Mouse (Mus musculus): Measurements from ENCODE around the gene Trim71. TPM values are rescaled to one million over a fixed set of nuclear protein-coding genes. Genes with fewer than 3 reads are reported as not detected.

Gene Trim71
- polyA plus RNA-seq, 1 experiment: 0.01 TPM

GRCm38 (mm10) chr9:114536628-114537027, 27.5 kb downstream of the Trim71 start:
- Histone ChIP-seq H3K79me3 (ENCODE audit: low read depth) (no peaks in the 10 kb centered on the region), H3K4me3 (ENCODE audit: insufficient read depth, poor library complexity, severe bottlenecking) (no peak overlapping the region), H3K36me3 (ENCODE audit: control insufficient read depth, insufficient read depth) (no peaks in the 10 kb centered on the region), H3K27me3 (ENCODE audit: control insufficient read depth, insufficient read depth, insufficient read length) (no peaks in the 10 kb centered on the region), H3K79me2 (ENCODE audit: control insufficient read depth, insufficient read depth) (no peaks in the 10 kb centered on the region), H3ac (ENCODE audit: control insufficient read depth, insufficient read length, low read depth) (no peak overlapping the region)
- TF ChIP-seq FOSL1 (IDR thresholded peaks at IDR 0.05; ENCODE audit: insufficient read depth, low read length, poor library complexity, severe bottlenecking) (no peak), MYOD1 (IDR thresholded peaks at IDR 0.05; ENCODE audit: control insufficient read depth, insufficient read length, low read depth) (no peak), MYOG (IDR thresholded peaks at IDR 0.05; ENCODE audit: control insufficient read depth, extremely low read depth, insufficient read length) (no peak)

GRCm38 (mm10) chr9:114534747-114535517, 29.2 kb downstream of the Trim71 start:
- TF ChIP-seq USF1 (IDR thresholded peaks at IDR 0.05; ENCODE audit: low read depth) (no peak), MAX (IDR thresholded peaks at IDR 0.05) (no peak), MYOG (IDR thresholded peaks at IDR 0.05; ENCODE audit: control insufficient read depth, extremely low read depth, insufficient read length) (no peak), CTCF (IDR thresholded peaks at IDR 0.05; ENCODE audit: control insufficient read depth, insufficient read depth, insufficient read length) (no peak), CEBPB (IDR thresholded peaks at IDR 0.05; ENCODE audit: low read depth) (no peak), MYOD1 (IDR thresholded peaks at IDR 0.05; ENCODE audit: control insufficient read depth, insufficient read length, low read depth) (no peak), FOSL1 (IDR thresholded peaks at IDR 0.05; ENCODE audit: insufficient read depth, low read length, poor library complexity, severe bottlenecking) (no peak)
- Histone ChIP-seq H3K36me3 (ENCODE audit: control insufficient read depth, insufficient read depth) (no peaks in the 10 kb centered on the region), H3K79me3 (ENCODE audit: low read depth) (no peaks in the 10 kb centered on the region), H3K79me2 (ENCODE audit: control insufficient read depth, insufficient read depth) (no peaks in the 10 kb centered on the region), H3K27me3 (ENCODE audit: control insufficient read depth, insufficient read depth, insufficient read length) (no peaks in the 10 kb centered on the region), H3K4me3 (ENCODE audit: insufficient read depth, poor library complexity, severe bottlenecking) (no peak overlapping the region), H3ac (ENCODE audit: control insufficient read depth, insufficient read length, low read depth) (no peak overlapping the region)

GRCm38 (mm10) chr9:114533848-114534247, 30.3 kb downstream of the Trim71 start:
- Histone ChIP-seq H3ac (ENCODE audit: control insufficient read depth, insufficient read length, low read depth) (no peak overlapping the region), H3K79me3 (ENCODE audit: low read depth) (no peaks in the 10 kb centered on the region), H3K79me2 (ENCODE audit: control insufficient read depth, insufficient read depth) (no peaks in the 10 kb centered on the region), H3K27me3 (ENCODE audit: control insufficient read depth, insufficient read depth, insufficient read length) (no peaks in the 10 kb centered on the region), H3K36me3 (ENCODE audit: control insufficient read depth, insufficient read depth) (no peaks in the 10 kb centered on the region), H3K4me3 (ENCODE audit: insufficient read depth, poor library complexity, severe bottlenecking) (no peak overlapping the region)
- TF ChIP-seq CTCF (IDR thresholded peaks at IDR 0.05; ENCODE audit: control insufficient read depth, insufficient read depth, insufficient read length): no peak
- TF ChIP-seq CEBPB (IDR thresholded peaks at IDR 0.05; ENCODE audit: low read depth): no peak
- no peak for TF ChIP-seq MAX (IDR thresholded peaks at IDR 0.05)
- no peak for TF ChIP-seq USF1 (IDR thresholded peaks at IDR 0.05; ENCODE audit: low read depth)
- no peak for TF ChIP-seq MYOD1 (IDR thresholded peaks at IDR 0.05; ENCODE audit: control insufficient read depth, insufficient read length, low read depth)
- TF ChIP-seq FOSL1 (IDR thresholded peaks at IDR 0.05; ENCODE audit: insufficient read depth, low read length, poor library complexity, severe bottlenecking): no peak
- TF ChIP-seq MYOG (IDR thresholded peaks at IDR 0.05; ENCODE audit: control insufficient read depth, extremely low read depth, insufficient read length): no peak

- TF ChIP-seq CTCF (IDR thresholded peaks at IDR 0.05; ENCODE audit: control insufficient read depth, insufficient read depth, insufficient read length): no peak
- TF ChIP-seq MYOG (IDR thresholded peaks at IDR 0.05; ENCODE audit: control insufficient read depth, extremely low read depth, insufficient read length): no peak
- no peak for TF ChIP-seq FOSL1 (IDR thresholded peaks at IDR 0.05; ENCODE audit: insufficient read depth, low read length, poor library complexity, severe bottlenecking)
- TF ChIP-seq USF1 (IDR thresholded peaks at IDR 0.05; ENCODE audit: low read depth): no peak
- no peak for TF ChIP-seq MAX (IDR thresholded peaks at IDR 0.05)
- no peak for TF ChIP-seq MYOD1 (IDR thresholded peaks at IDR 0.05; ENCODE audit: control insufficient read depth, insufficient read length, low read depth)
- no peak for TF ChIP-seq CEBPB (IDR thresholded peaks at IDR 0.05; ENCODE audit: low read depth)
- no peak overlapping the region for H3K4me3 ChIP-seq (ENCODE audit: insufficient read depth, poor library complexity, severe bottlenecking)
These were observed 32.9 kb downstream of the Trim71 start for GRCm38 (mm10) chr9:114531276-114531675.

GRCm38 (mm10) chr9:114528680-114529048, 35.5 kb downstream of the Trim71 start:
- Histone ChIP-seq H3K79me3 (ENCODE audit: low read depth) (no peaks in the 10 kb centered on the region), H3K36me3 (ENCODE audit: control insufficient read depth, insufficient read depth) (no peaks in the 10 kb centered on the region), H3ac (ENCODE audit: control insufficient read depth, insufficient read length, low read depth) (no peak overlapping the region), H3K27me3 (ENCODE audit: control insufficient read depth, insufficient read depth, insufficient read length) (no peaks in the 10 kb centered on the region), H3K4me3 (ENCODE audit: insufficient read depth, poor library complexity, severe bottlenecking) (no peak overlapping the region), H3K79me2 (ENCODE audit: control insufficient read depth, insufficient read depth) (no peaks in the 10 kb centered on the region)
- TF ChIP-seq CTCF (IDR thresholded peaks at IDR 0.05; ENCODE audit: control insufficient read depth, insufficient read depth, insufficient read length): no peak
- no peak for TF ChIP-seq MYOG (IDR thresholded peaks at IDR 0.05; ENCODE audit: control insufficient read depth, extremely low read depth, insufficient read length)
- TF ChIP-seq MYOD1 (IDR thresholded peaks at IDR 0.05; ENCODE audit: control insufficient read depth, insufficient read length, low read depth): no peak
- no peak for TF ChIP-seq FOSL1 (IDR thresholded peaks at IDR 0.05; ENCODE audit: insufficient read depth, low read length, poor library complexity, severe bottlenecking)
- no peak for TF ChIP-seq MAX (IDR thresholded peaks at IDR 0.05)
- TF ChIP-seq USF1 (IDR thresholded peaks at IDR 0.05; ENCODE audit: low read depth): no peak
- TF ChIP-seq CEBPB (IDR thresholded peaks at IDR 0.05; ENCODE audit: low read depth): no peak

More at GRCm38 (mm10) chr9:114531276-114531675, 32.9 kb downstream of the Trim71 start:
- H3K79me2 ChIP-seq (ENCODE audit: control insufficient read depth, insufficient read depth): no peaks in the 10 kb centered on the region
- H3K36me3 ChIP-seq (ENCODE audit: control insufficient read depth, insufficient read depth): no peaks in the 10 kb centered on the region
- no peaks in the 10 kb centered on the region for H3K79me3 ChIP-seq (ENCODE audit: low read depth)
- H3K27me3 ChIP-seq (ENCODE audit: control insufficient read depth, insufficient read depth, insufficient read length): no peaks in the 10 kb centered on the region
- no peak overlapping the region for H3ac ChIP-seq (ENCODE audit: control insufficient read depth, insufficient read length, low read depth)
